ENCODE assay signal across 16 mouse cellular contexts in genomic region chr16:95222026-95222718, GRCm38 (mm10). TPM values are rescaled to one million over a fixed set of nuclear protein-coding genes. Genes with fewer than 3 reads are reported as not detected.
"Had no signal": no experiment of that assay in that cellular context is flagged by ENCODE, and none has a peak within 500 bp of the region (broad histone marks: within the 10 kb centered on the region; RNA-seq: fewer than 3 reads in every experiment).

No protein-coding gene starts in this region.

- H3K4me3 ChIP-seq: limb, embryonic 13.5 days; liver, embryonic 15.5 days; midbrain, embryonic 13.5 days; myocyte; neural tube, embryonic 12.5 days had no signal

- H3K9ac ChIP-seq: limb, embryonic 13.5 days; liver, embryonic 15.5 days; midbrain, embryonic 13.5 days; neural tube, embryonic 12.5 days had no signal

- ATAC-seq: midbrain, embryonic 13.5 days had no signal

- H3K36me3 ChIP-seq: limb, embryonic 13.5 days; liver, embryonic 15.5 days; midbrain, embryonic 13.5 days; neural tube, embryonic 12.5 days had no signal

- H3K9me3 ChIP-seq: limb, embryonic 13.5 days; liver, embryonic 15.5 days; midbrain, embryonic 13.5 days had no signal

- H3K27me3 ChIP-seq: limb, embryonic 13.5 days; liver, embryonic 15.5 days; midbrain, embryonic 13.5 days; neural tube, embryonic 12.5 days had no signal

- H3K4me1 ChIP-seq: liver, embryonic 15.5 days; neural tube, embryonic 12.5 days had no signal

- DNase-seq: kidney, adult 2 months; kidney, postnatal 25 days; layer of hippocampus, adult 9-11 months; layer of hippocampus, postnatal 36 days; lung, postnatal 14 days; retina, postnatal 1 day; right cerebral cortex, postnatal 4 days; spleen, adult 18-20 months; thymus, adult 18-20 months; thymus, postnatal 14 days had no signal

- H3K27ac ChIP-seq: limb, embryonic 13.5 days; liver, embryonic 15.5 days; midbrain, embryonic 13.5 days; neural tube, embryonic 12.5 days had no signal

- H3K4me2 ChIP-seq: limb, embryonic 13.5 days; liver, embryonic 11.5 days; liver, embryonic 15.5 days; midbrain, embryonic 13.5 days; neural tube, embryonic 12.5 days had no signal

RNA-seq across cellular contexts. Expression of gene Kcnj15, which starts 35.2 kb away (rescaled TPM):
- total RNA-seq: layer of hippocampus, postnatal 36 days had no signal
